Mouse (Mus musculus): ENCODE results near the gene Chmp4b. TPM values are rescaled to one million over a fixed set of nuclear protein-coding genes. Genes with fewer than 3 reads are reported as not detected.

The Chmp4b gene
- total and polyA plus RNA-seq, 2 experiments from 2014 or later = 20.1 to 80.7 TPM

- no peak for TF ChIP-seq EP300 (IDR thresholded peaks at IDR 0.05; ENCODE audit: low read depth)
- no peak for TF ChIP-seq CTCF (IDR thresholded peaks at IDR 0.05; ENCODE audit: low read depth)
- H3K36me3 ChIP-seq (replicated peaks; ENCODE audit: control insufficient read depth, insufficient read depth, low read length) = peaks cover 61% of the 10 kb centered on the region
- DNase-seq (ENCODE audit: low spot score) = no peak
- no peak overlapping the region for H3K4me2 ChIP-seq (ENCODE audit: low read depth, low read length)
- no peaks in the 10 kb centered on the region for H3K4me1 ChIP-seq (ENCODE audit: control insufficient read depth, insufficient read depth)
- WGBS = 59% methylated on average over 11 of the region's 11 CpGs
- H3K9ac ChIP-seq (replicated peaks; ENCODE audit: low read depth, low read length) = no peak overlapping the region
- ATAC-seq (ENCODE audit: insufficient read depth, low read depth) = peak; percentile 31; the same call in 1 of the 2 replicates
- H3K9me3 ChIP-seq (replicated peaks; ENCODE audit: control insufficient read depth, low read length) = no peaks in the 10 kb centered on the region
- no peaks in the 10 kb centered on the region for H3K27me3 ChIP-seq (ENCODE audit: control insufficient read depth, insufficient read depth, low read length)
- no peak overlapping the region for H3K4me3 ChIP-seq (ENCODE audit: low read depth, low read length)
- no peak overlapping the region for H3K27ac ChIP-seq (ENCODE audit: low read depth)
Measured at GRCm38 (mm10) chr2:154693186-154693940, 41.9 kb downstream of the Chmp4b start.

GRCm38 (mm10) chr2:154693941-154694256 is 42.4 kb downstream of the Chmp4b start:
- Histone ChIP-seq H3K4me1 (ENCODE audit: control insufficient read depth, insufficient read depth) (no peaks in the 10 kb centered on the region), H3K27ac (ENCODE audit: low read depth) (no peak overlapping the region), H3K27me3 (ENCODE audit: control insufficient read depth, insufficient read depth, low read length) (no peaks in the 10 kb centered on the region), H3K4me2 (ENCODE audit: low read depth, low read length) (no peak overlapping the region), H3K9me3 (replicated peaks; ENCODE audit: control insufficient read depth, low read length) (no peaks in the 10 kb centered on the region), H3K4me3 (ENCODE audit: low read depth, low read length) (no peak overlapping the region), H3K9ac (replicated peaks; ENCODE audit: low read depth, low read length) (no peak overlapping the region), H3K36me3 (replicated peaks; ENCODE audit: control insufficient read depth, insufficient read depth, low read length) (peaks cover 61% of the 10 kb centered on the region)
- TF ChIP-seq CTCF (IDR thresholded peaks at IDR 0.05; ENCODE audit: low read depth) (no peak), EP300 (IDR thresholded peaks at IDR 0.05; ENCODE audit: low read depth) (no peak)
- ATAC-seq (ENCODE audit: insufficient read depth, low read depth) = peak; percentile 62; the same call in 1 of the 2 replicates
- no peak for DNase-seq (ENCODE audit: low spot score)
- 75% methylated on average over 12 of the region's 12 CpGs for WGBS

- ATAC-seq (ENCODE audit: insufficient read depth, low read depth) (no peak), DNase-seq (ENCODE audit: low spot score) (no peak)
Measured at GRCm38 (mm10) chr2:154695690-154696089, 44.2 kb downstream of the Chmp4b start.

GRCm38 (mm10) chr2:154696660-154697059 is 45.2 kb downstream of the Chmp4b start:
- Histone ChIP-seq H3K9ac (replicated peaks; ENCODE audit: low read depth, low read length) (no peak overlapping the region), H3K27me3 (ENCODE audit: control insufficient read depth, insufficient read depth, low read length) (no peaks in the 10 kb centered on the region), H3K9me3 (replicated peaks; ENCODE audit: control insufficient read depth, low read length) (no peaks in the 10 kb centered on the region), H3K27ac (ENCODE audit: low read depth) (no peak overlapping the region), H3K36me3 (replicated peaks; ENCODE audit: control insufficient read depth, insufficient read depth, low read length) (peaks cover 38% of the 10 kb centered on the region), H3K4me1 (ENCODE audit: control insufficient read depth, insufficient read depth) (no peaks in the 10 kb centered on the region), H3K4me3 (ENCODE audit: low read depth, low read length) (no peak overlapping the region), H3K4me2 (ENCODE audit: low read depth, low read length) (no peak overlapping the region)
- DNase-seq (ENCODE audit: low spot score) = peak; percentile 2
- no peak for ATAC-seq (ENCODE audit: insufficient read depth, low read depth)
- TF ChIP-seq EP300 (IDR thresholded peaks at IDR 0.05; ENCODE audit: low read depth) = no peak
- 96% methylated on average over 3 of the region's 3 CpGs for WGBS

More at GRCm38 (mm10) chr2:154695690-154696089, 44.2 kb downstream of the Chmp4b start:
- Histone ChIP-seq H3K9me3 (replicated peaks; ENCODE audit: control insufficient read depth, low read length) (no peaks in the 10 kb centered on the region), H3K36me3 (replicated peaks; ENCODE audit: control insufficient read depth, insufficient read depth, low read length) (peaks cover 48% of the 10 kb centered on the region), H3K9ac (replicated peaks; ENCODE audit: low read depth, low read length) (no peak overlapping the region), H3K4me2 (ENCODE audit: low read depth, low read length) (no peak overlapping the region), H3K27me3 (ENCODE audit: control insufficient read depth, insufficient read depth, low read length) (no peaks in the 10 kb centered on the region), H3K4me1 (ENCODE audit: control insufficient read depth, insufficient read depth) (no peaks in the 10 kb centered on the region), H3K27ac (ENCODE audit: low read depth) (no peak overlapping the region), H3K4me3 (ENCODE audit: low read depth, low read length) (no peak overlapping the region)
- TF ChIP-seq CTCF (IDR thresholded peaks at IDR 0.05; ENCODE audit: low read depth) (no peak), EP300 (IDR thresholded peaks at IDR 0.05; ENCODE audit: low read depth) (no peak)
- 73% methylated on average over 8 of the region's 8 CpGs for WGBS

GRCm38 (mm10) chr2:154699360-154699759 is 47.9 kb downstream of the Chmp4b start:
- peaks cover 13% of the 10 kb centered on the region for H3K36me3 ChIP-seq (replicated peaks; ENCODE audit: control insufficient read depth, insufficient read depth, low read length)
- no peaks in the 10 kb centered on the region for H3K27me3 ChIP-seq (ENCODE audit: control insufficient read depth, insufficient read depth, low read length)
- ATAC-seq (ENCODE audit: insufficient read depth, low read depth) (no peak), DNase-seq (ENCODE audit: low spot score) (no peak)
- no peak overlapping the region for H3K27ac ChIP-seq (ENCODE audit: low read depth)
- no peak overlapping the region for H3K9ac ChIP-seq (replicated peaks; ENCODE audit: low read depth, low read length)
- H3K4me2 ChIP-seq (ENCODE audit: low read depth, low read length) = no peak overlapping the region
- WGBS = 92% methylated on average over 4 of the region's 4 CpGs
- TF ChIP-seq CTCF (IDR thresholded peaks at IDR 0.05; ENCODE audit: low read depth) = no peak
- TF ChIP-seq EP300 (IDR thresholded peaks at IDR 0.05; ENCODE audit: low read depth) = no peak
- no peaks in the 10 kb centered on the region for H3K4me1 ChIP-seq (ENCODE audit: control insufficient read depth, insufficient read depth)
- H3K9me3 ChIP-seq (replicated peaks; ENCODE audit: control insufficient read depth, low read length) = no peaks in the 10 kb centered on the region
- H3K4me3 ChIP-seq (ENCODE audit: low read depth, low read length) = no peak overlapping the region

GRCm38 (mm10) chr2:154700177-154700576 is 48.7 kb downstream of the Chmp4b start:
- TF ChIP-seq EP300 (IDR thresholded peaks at IDR 0.05; ENCODE audit: low read depth) = no peak
- no peak for TF ChIP-seq CTCF (IDR thresholded peaks at IDR 0.05; ENCODE audit: low read depth)

More at GRCm38 (mm10) chr2:154700177-154700576, 48.7 kb downstream of the Chmp4b start:
- Histone ChIP-seq H3K4me3 (ENCODE audit: low read depth, low read length) (no peak overlapping the region), H3K27ac (ENCODE audit: low read depth) (no peak overlapping the region), H3K27me3 (ENCODE audit: control insufficient read depth, insufficient read depth, low read length) (no peaks in the 10 kb centered on the region), H3K9ac (replicated peaks; ENCODE audit: low read depth, low read length) (no peak overlapping the region), H3K4me2 (ENCODE audit: low read depth, low read length) (no peak overlapping the region), H3K9me3 (replicated peaks; ENCODE audit: control insufficient read depth, low read length) (no peaks in the 10 kb centered on the region), H3K36me3 (replicated peaks; ENCODE audit: control insufficient read depth, insufficient read depth, low read length) (peaks cover 4% of the 10 kb centered on the region), H3K4me1 (ENCODE audit: control insufficient read depth, insufficient read depth) (no peaks in the 10 kb centered on the region)
- DNase-seq (ENCODE audit: low spot score) (no peak), ATAC-seq (ENCODE audit: insufficient read depth, low read depth) (no peak)
- 75% methylated on average over 2 of the region's 2 CpGs for WGBS

Data from heart, postnatal 0 days (tissue).